Mouse (Mus musculus) hindbrain, postnatal 0 days (tissue): ENCODE data around the gene Gpd2. TPM values are rescaled to one million over a fixed set of nuclear protein-coding genes. Genes with fewer than 3 reads are reported as not detected.

Experiments used
- ATAC-seq: fragments of 200-750 bp; cut with Nextera tagmentation; 2 replicates; pipeline ENCODE4 v1.8.0; 2017; ENCODE audit warnings: mild to moderate bottlenecking, moderate TSS enrichment, moderate library complexity
- DNase-seq: peaks from one replicate; pipeline ENCODE4 v3.0.0-alpha.2; 2015; ENCODE audit warnings: low spot score
- H3K27ac ChIP-seq: fragments of 300-500 bp; sonication (generic); 2 replicates; pipeline ENCODE4 v1.5.1; 2014; ENCODE audit warnings: mild to moderate bottlenecking
- H3K27me3 ChIP-seq: fragments of 300-500 bp; sonication (generic); 2 replicates; pipeline ENCODE4 v1.6.1; 2014; ENCODE audit warnings: low read length, mixed read lengths; ENCODE audit not compliant: insufficient read depth
- H3K36me3 ChIP-seq: fragments of 300-500 bp; sonication (generic); 2 replicates; pipeline ENCODE4 v1.6.1; 2014; ENCODE audit warnings: low read length, mixed read lengths; ENCODE audit not compliant: insufficient read depth
- H3K4me1 ChIP-seq: fragments of 300-500 bp; sonication (generic); 2 replicates; pipeline ENCODE4 v1.6.1; 2014; ENCODE audit warnings: antibody characterized with exemption, low read length, mixed read lengths; ENCODE audit not compliant: insufficient read depth
- H3K4me2 ChIP-seq: fragments of 300-500 bp; sonication (generic); 2 replicates; pipeline ENCODE4 v1.6.1; 2014; ENCODE audit warnings: low read depth, mild to moderate bottlenecking, low read length, moderate library complexity, mixed read lengths
- H3K4me3 ChIP-seq: fragments of 300-500 bp; sonication (generic); 2 replicates; pipeline ENCODE4 v1.5.1; 2014; ENCODE audit warnings: low read length
- H3K9ac ChIP-seq: fragments of 300-500 bp; sonication (generic); replicated peaks from 2 replicates; pipeline ENCODE4 v1.6.1; 2014; ENCODE audit warnings: mild to moderate bottlenecking, low read length, moderate library complexity, mixed read lengths
- H3K9me3 ChIP-seq: fragments of 300-500 bp; sonication (generic); 2 replicates; pipeline ENCODE4 v1.6.1; 2016; ENCODE audit warnings: low read length, mixed read lengths
- CTCF ChIP-seq: IDR thresholded peaks from 2 replicates; pipeline ENCODE4 v1.5.1; 2016; ENCODE audit warnings: antibody characterized with exemption, control low read depth, low read depth
- WGBS: fragments of 180-500 bp; shearing (Covaris S2); extraction: QIAGEN DNeasy Blood & Tissue Kit; methylation state at CpG from one replicate; pipeline ENCODE4 v1.1.7; 2014; 5-methylcytosine and 5-hydroxymethylcytosine counted together
- polyA plus RNA-seq: library from polyadenylated mRNA; unstranded; fragments of >200 nt; fragmentation: Nextera tagmentation; extraction: Ambion mirVana; gene quantifications from 2 replicates; pipeline ENCODE4 v1.2.1, GENCODE M21; 2015
- total RNA-seq: library from RNA; depleted of rRNA; stranded (reverse); fragments of >200 nt; gene quantifications from 2 replicates; pipeline ENCODE4 v1.2.3, GENCODE M21; 2014

Gpd2 gene
- total and polyA plus RNA-seq, 2 experiments from 2014 or later, result 31.5 to 38.8 TPM

GRCm38 (mm10) chr2:57250113-57250512, 12.7 kb downstream of the Gpd2 start:
- TF ChIP-seq CTCF, result no peak
- no peaks in the 10 kb centered on the region for H3K36me3 ChIP-seq
- no peaks in the 10 kb centered on the region for H3K27me3 ChIP-seq
- ATAC-seq (no peak), DNase-seq (no peak)
- WGBS, result 94% methylated on average over 3 of the region's 3 CpGs
- no peak overlapping the region for H3K27ac ChIP-seq
- no peak overlapping the region for H3K4me2 ChIP-seq
- no peak overlapping the region for H3K4me3 ChIP-seq
- no peaks in the 10 kb centered on the region for H3K4me1 ChIP-seq
- no peak overlapping the region for H3K9ac ChIP-seq
- H3K9me3 ChIP-seq, result no peaks in the 10 kb centered on the region

GRCm38 (mm10) chr2:57251636-57252317, 14.3 kb downstream of the Gpd2 start:
- no peak for TF ChIP-seq CTCF
- H3K36me3 ChIP-seq, result no peaks in the 10 kb centered on the region
- H3K27me3 ChIP-seq, result no peaks in the 10 kb centered on the region

GRCm38 (mm10) chr2:57252542-57253301, 15.3 kb downstream of the Gpd2 start:
- Histone ChIP-seq H3K36me3 (no peaks in the 10 kb centered on the region), H3K9me3 (no peaks in the 10 kb centered on the region), H3K4me3 (no peak overlapping the region), H3K4me2 (no peak overlapping the region), H3K27ac (no peak overlapping the region), H3K4me1 (peaks cover 3% of the 10 kb centered on the region; the same call in 1 of the 2 replicates), H3K27me3 (no peaks in the 10 kb centered on the region), H3K9ac (no peak overlapping the region)
- ATAC-seq (no peak), DNase-seq (no peak)
- TF ChIP-seq CTCF, result no peak
- WGBS, result 87% methylated on average over 10 of the region's 10 CpGs

More at GRCm38 (mm10) chr2:57251636-57252317, 14.3 kb downstream of the Gpd2 start:
- Histone ChIP-seq H3K27ac (no peak overlapping the region), H3K4me1 (peaks cover 3% of the 10 kb centered on the region; the same call in 1 of the 2 replicates), H3K4me3 (no peak overlapping the region), H3K9me3 (no peaks in the 10 kb centered on the region), H3K9ac (no peak overlapping the region), H3K4me2 (no peak overlapping the region)
- ATAC-seq, result no peak
- WGBS, result 90% methylated on average over 13 of the region's 13 CpGs
- DNase-seq, result no peak

GRCm38 (mm10) chr2:57254267-57254666, 16.8 kb downstream of the Gpd2 start:
- Histone ChIP-seq H3K27ac (no peak overlapping the region), H3K4me3 (no peak overlapping the region), H3K9ac (no peak overlapping the region), H3K36me3 (no peaks in the 10 kb centered on the region), H3K27me3 (no peaks in the 10 kb centered on the region), H3K9me3 (no peaks in the 10 kb centered on the region), H3K4me1 (peaks cover 3% of the 10 kb centered on the region; the same call in 1 of the 2 replicates), H3K4me2 (no peak overlapping the region)
- TF ChIP-seq CTCF, result no peak
- DNase-seq, result no peak
- WGBS, result 92% methylated on average over 4 of the region's 4 CpGs
- no peak for ATAC-seq

- no peak for TF ChIP-seq CTCF
- Histone ChIP-seq H3K27me3 (no peaks in the 10 kb centered on the region), H3K4me2 (no peak overlapping the region), H3K9me3 (no peaks in the 10 kb centered on the region), H3K27ac (no peak overlapping the region), H3K9ac (no peak overlapping the region), H3K4me1 (peaks cover 3% of the 10 kb centered on the region; the same call in 1 of the 2 replicates), H3K36me3 (no peaks in the 10 kb centered on the region), H3K4me3 (no peak overlapping the region)
- no peak for ATAC-seq
- no peak for DNase-seq
- WGBS, result 70% methylated on average over 11 of the region's 11 CpGs
Observed at GRCm38 (mm10) chr2:57255153-57255670, 17.8 kb downstream of the Gpd2 start.

GRCm38 (mm10) chr2:57255836-57256235, 18.4 kb downstream of the Gpd2 start:
- WGBS, result 39% methylated on average over 3 of the region's 3 CpGs
- no peak for DNase-seq
- Histone ChIP-seq H3K9me3 (no peaks in the 10 kb centered on the region), H3K27me3 (no peaks in the 10 kb centered on the region), H3K9ac (no peak overlapping the region), H3K4me1 (peaks cover 3% of the 10 kb centered on the region; the same call in 1 of the 2 replicates), H3K27ac (no peak overlapping the region), H3K4me2 (no peak overlapping the region), H3K4me3 (no peak overlapping the region), H3K36me3 (no peaks in the 10 kb centered on the region)
- TF ChIP-seq CTCF, result no peak
- no peak for ATAC-seq
